Mouse (Mus musculus): ENCODE data around the gene Mrps34. TPM values are rescaled to one million over a fixed set of nuclear protein-coding genes. Genes with fewer than 3 reads are reported as not detected.
A peak's percentile ranks its signal among the peaks of the same experiment; 100 is the strongest.

Gene Mrps34
- polyA plus RNA-seq, 2 experiments from 2014 or later, result 77.7 to 87.5 TPM

DNA sequence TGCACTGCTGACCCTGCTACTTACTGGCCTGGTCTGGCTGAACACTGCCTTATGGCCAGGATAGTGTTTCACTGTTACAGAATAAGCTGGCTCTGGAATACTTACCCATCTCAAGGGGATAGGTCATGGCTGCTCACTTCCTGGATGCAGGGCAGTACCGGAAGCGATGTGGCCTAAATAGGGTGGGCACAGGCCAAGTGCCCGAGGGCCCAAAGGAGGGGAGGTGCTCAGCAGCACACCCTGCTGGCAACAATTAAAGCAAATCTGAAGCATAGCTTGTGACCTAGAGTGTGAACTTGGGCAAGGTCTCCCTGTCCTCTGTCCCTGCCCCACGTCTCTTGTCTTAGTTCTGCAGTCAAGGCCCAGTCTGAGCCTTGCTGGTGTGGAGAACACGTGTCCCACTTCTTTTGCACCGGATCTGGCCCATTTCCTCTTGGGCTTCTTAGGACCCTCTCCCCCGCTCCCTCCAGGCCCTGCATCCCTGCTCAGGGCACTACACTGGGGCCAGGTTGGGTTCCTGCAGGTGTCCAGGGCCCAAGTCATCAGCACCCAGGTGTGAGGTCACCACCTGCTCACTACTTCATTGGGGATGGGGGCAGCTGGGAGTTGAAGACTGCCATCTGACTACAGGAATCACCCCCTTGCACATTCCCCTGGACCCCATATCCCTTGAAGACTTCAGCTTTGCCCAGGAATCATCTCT lies 13.0 kb upstream of the Mrps34 start:
- no peak for ATAC-seq

DNA sequence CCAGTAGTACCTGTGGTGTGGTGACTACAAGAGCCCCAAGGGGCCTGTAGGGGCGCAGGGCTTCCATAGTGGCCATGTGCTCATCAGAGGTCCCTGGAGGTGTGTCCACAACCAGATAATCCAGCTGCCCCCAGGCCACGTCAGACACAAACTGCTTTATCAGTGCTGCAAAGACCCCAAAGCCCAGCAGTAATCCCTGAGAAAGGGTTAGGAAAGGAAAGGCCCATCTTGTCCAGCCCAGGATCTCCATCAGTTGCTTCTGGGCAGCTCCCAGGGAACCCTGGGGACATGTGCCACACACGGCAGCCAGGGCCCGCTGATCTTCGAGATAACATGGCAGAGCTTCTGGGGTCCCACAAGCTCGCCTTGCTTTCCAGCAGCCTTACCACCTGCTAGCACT lies 10.5 kb upstream of the Mrps34 start:
- ATAC-seq, result no peak

DNA sequence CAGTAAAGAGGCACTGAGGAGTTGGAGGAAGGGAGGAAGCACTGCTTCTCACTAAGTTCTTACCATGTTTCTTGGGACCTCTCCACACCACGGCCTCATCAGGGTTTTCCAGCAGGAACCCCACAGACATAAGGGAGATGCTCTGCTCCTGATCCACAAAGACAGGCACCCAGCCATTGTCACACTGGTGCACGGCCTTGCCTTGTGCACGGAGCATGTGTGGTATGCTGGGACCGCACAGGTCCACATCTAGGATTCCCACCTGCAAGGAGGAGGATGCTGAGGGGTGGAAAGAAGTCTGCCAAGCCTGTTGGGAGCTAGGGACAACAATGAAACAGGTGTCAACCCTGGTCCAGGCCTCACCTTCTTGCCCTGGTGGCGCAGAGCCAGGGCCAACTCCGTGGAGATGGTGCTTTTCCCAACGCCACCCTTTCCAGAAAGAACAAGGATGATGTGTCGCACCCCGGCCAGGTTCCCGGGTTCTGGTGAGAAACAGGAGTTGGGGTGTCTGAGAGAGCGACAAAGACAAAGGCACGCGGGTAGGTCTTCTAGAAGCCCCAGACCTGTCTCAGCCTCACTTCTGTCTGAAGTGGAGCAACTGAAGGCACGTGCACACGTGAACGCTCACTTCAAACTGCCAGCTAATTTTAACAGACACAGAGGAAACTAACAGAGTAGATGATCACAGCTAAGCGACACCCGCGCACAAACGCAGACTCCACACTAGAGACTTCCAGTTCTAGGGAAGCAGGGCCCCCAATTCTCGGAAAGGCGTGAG lies 9.4 kb upstream of the Mrps34 start:
- ATAC-seq, result no peak

GRCm38 (mm10) chr17:24886134-24886931 lies 8.6 kb upstream of the Mrps34 start, which contains the start of the genes Nubp2 and Spsb3:
Nubp2 (minus strand) TSS chr17:24886349.
Spsb3 (plus strand) TSS chr17:24886643.
- ATAC-seq, result peak; percentile 95

DNA sequence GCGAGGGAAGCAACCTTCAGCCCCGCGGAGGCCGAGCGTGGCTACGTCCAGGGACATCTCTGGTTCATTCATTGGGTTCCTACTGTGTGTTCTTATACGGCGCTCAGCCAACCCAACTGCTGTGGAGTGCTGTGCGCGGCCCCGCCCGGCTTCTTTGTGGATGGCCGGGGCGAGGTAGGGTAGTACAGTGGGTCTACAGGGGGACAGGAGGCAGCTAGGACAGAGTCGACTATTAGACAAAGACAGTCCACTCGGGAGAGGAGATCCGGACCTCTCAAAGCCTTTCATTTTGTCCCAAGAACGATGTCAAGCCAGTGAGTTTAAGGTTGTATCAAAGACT lies 8.0 kb upstream of the Mrps34 start:
- no peak for ATAC-seq

- peak; percentile 22 for ATAC-seq
Observed at GRCm38 (mm10) chr17:24887291-24888080, 7.4 kb upstream of the Mrps34 start.

DNA sequence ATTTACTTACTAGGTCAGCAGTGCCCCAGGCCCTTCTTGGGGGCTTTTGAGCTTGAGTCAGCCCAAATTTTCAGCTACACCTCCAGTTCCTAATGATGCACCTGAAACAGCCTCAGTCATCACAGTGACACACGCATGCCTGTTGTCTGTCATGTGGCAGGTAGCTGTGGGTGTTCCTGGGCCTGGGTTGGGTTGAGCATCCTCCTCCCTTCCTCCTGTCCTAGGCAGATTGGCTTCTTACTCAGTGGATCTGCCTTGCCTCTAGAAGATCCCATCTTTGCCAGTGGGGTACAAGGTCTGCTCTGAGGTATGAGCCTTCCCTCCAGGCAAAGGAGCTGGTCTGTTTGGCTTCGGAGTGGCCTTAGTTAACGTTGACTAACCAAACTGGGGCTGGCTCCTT lies 6.1 kb upstream of the Mrps34 start:
- ATAC-seq, result no peak

GRCm38 (mm10) chr17:24890151-24891092 lies 4.5 kb upstream of the Mrps34 start:
- no peak for ATAC-seq

- no peak for ATAC-seq
Observed at GRCm38 (mm10) chr17:24891321-24891720, 3.6 kb upstream of the Mrps34 start.

DNA sequence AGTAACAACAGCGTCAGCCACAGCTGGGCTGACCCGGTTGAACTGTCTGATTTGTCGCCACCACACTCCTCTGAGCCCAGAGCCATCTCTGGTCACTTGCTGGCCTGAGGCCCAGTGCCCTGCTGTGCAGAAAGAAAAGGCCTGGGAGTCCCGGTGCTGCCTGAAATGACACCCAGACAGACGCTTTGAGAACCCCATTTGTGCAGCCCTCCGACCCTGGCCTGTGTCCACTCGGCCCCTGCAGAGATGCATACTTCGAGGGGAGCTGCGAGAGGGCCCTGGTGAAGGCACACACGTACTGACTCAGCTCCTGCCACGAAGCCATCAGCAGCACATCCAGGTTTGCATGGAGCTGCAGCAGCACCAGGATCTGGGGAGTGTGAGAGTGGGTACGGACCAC lies 2.1 kb upstream of the Mrps34 start:
- ATAC-seq, result no peak

DNA sequence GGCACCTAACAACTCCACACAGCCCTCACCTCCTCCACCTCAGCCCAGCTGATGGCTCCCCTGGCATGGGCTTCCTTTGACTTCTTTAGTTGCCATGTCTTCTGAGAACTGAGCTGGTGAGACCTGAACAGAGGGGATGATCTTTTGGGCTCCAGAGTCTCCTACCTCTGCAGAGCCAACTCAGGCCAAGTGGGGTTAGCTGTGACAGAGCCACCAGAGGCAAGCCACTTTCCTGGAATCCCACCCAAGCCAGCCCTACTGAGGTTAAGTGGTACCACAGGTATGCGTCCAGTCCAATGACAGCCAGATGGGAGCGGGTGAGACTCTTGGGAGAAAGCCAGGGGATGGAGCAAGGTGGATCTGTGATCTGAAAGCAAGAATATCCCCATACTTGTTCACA lies 1.6 kb upstream of the Mrps34 start:
- ATAC-seq, result no peak

GRCm38 (mm10) chr17:24894061-24894994 lies 588 bp upstream of the Mrps34 start:
- ATAC-seq, result peak; percentile 5

DNA sequence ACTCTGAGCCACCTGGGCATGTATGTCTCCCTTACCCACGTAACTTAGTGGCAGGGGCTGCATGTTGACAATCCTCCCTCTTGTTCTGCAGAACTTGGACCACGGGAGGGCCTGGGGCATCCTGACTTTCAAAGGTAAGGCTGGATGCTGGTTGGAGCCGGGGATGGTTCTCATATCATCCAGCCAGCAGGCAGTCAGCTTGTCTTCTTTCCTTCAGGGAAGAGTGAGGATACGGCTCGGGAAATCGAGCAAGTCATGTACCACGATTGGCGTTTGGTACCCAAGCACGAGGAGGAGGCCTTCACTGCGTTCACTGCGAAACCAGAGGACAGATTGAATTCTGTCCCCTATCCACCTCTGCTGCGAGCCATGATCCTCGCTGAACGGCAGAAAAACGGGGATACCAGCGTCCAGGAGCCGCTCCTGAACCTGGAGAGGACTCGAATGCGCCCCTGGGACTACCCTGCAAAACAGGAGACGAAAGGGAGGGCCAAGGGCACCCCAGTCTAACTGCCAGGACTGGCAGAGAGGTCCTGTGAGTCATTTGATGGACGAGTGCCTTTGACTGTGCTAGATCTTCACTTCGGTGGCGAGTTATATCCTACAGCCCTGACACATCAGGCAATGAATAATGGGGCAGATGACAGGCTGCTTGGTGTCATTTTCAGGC lies 790 bp downstream of the Mrps34 start:
- no peak for ATAC-seq

- peak; percentile 42 for ATAC-seq
Observed at GRCm38 (mm10) chr17:24896241-24896992, 1.5 kb downstream of the Mrps34 start, which contains the start of gene Nme3. Nme3 (plus strand) TSS chr17:24896500.

- ATAC-seq, result no peak
Observed at GRCm38 (mm10) chr17:24896993-24897269, 2.0 kb downstream of the Mrps34 start.

GRCm38 (mm10) chr17:24897600-24897999 lies 2.7 kb downstream of the Mrps34 start:
- no peak for ATAC-seq

- ATAC-seq, result no peak
Observed at GRCm38 (mm10) chr17:24898041-24898854, 3.3 kb downstream of the Mrps34 start.

DNA sequence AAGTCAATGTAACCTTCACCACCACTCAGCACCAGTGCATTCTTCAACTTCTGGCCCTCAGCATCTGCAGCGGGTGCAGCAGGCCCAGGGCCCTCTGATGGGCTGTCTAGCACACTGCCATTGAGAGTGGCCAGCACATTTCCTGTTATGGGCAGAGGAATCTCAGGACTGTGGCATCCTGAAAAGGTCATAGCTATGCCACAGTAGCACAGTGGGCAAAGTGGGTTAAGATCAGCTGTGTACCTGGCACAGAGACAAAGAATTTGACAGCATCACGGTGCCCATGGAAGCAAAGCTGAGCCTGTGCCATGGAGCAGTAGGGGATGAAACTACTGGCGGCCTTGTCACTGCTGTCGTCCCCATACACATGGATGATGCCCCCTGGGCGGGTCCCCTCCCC lies 4.2 kb downstream of the Mrps34 start:
- no peak for ATAC-seq

All from activated CD4-positive, CD25-positive, alpha-beta regulatory T cell, adult 4 months (primary cell).